Mouse (Mus musculus) small intestine, adult 10 weeks (tissue): ENCODE measurements around the gene Misp. TPM values are rescaled to one million over a fixed set of nuclear protein-coding genes. Genes with fewer than 3 reads are reported as not detected.

Experiments
- polyA plus RNA-seq: library from polyadenylated mRNA; stranded (reverse); fragments of 350-450 nt; fragmentation: Illumina TruSeq; extraction: RNeasy Lipid Tissue Mini Kit (QIAGEN cat#74804); gene quantifications from one replicate; pipeline ENCODE4 v1.2.3, GENCODE M21; 2014; ENCODE audit warnings: low replicate concordance

The Misp gene
- polyA plus RNA-seq: 3.9 TPM

GRCm38 (mm10) chr10:79820782-79821181, at the start of gene Misp:
Gene Misp (plus strand): TSS chr10:79820989.

GRCm38 (mm10) chr10:79777103-79777531, 43.7 kb upstream of the Misp start, which contains the start of gene Fstl3:
Gene Fstl3 (plus strand): TSS chr10:79777272.

GRCm38 (mm10) chr10:79790861-79791260, 29.9 kb upstream of the Misp start, which contains the start of gene Prss57:
Gene Prss57 (minus strand): TSS chr10:79790961.

GRCm38 (mm10) chr10:79793051-79793737, 27.6 kb upstream of the Misp start, which contains the start of gene Palm:
Gene Palm (plus strand): TSS chr10:79793572.

GRCm38 (mm10) chr10:79853860-79854795, 33.3 kb downstream of the Misp start, which contains the start of gene Ptbp1:
Gene Ptbp1 (plus strand): TSS chr10:79854427.

GRCm38 (mm10) chr10:79874290-79874862, 53.6 kb downstream of the Misp start, which contains the start of the genes Prtn3 and Plppr3:
Gene Prtn3 (plus strand): TSS chr10:79874476.
Gene Plppr3 (minus strand): TSS chr10:79874634.

Other genes with a start within 250 kb of the Misp start
- gene Theg, start 233.7 kb upstream of the Misp start, polyA plus RNA-seq: not detected
- gene C2cd4c, start 207.0 kb upstream of the Misp start, polyA plus RNA-seq: 0.11 TPM
- gene Shc2, start 183.1 kb upstream of the Misp start, polyA plus RNA-seq: 0.30 TPM
- not detected for gene Odf3l2, start 175.3 kb upstream of the Misp start, polyA plus RNA-seq
- gene Madcam1, start 156.4 kb upstream of the Misp start, polyA plus RNA-seq: not detected
- gene Tpgs1, start 151.6 kb upstream of the Misp start, polyA plus RNA-seq: not detected
- gene Cdc34, start 138.8 kb upstream of the Misp start, polyA plus RNA-seq: not detected
- gene Gzmm, start 132.0 kb upstream of the Misp start, polyA plus RNA-seq: not detected
- gene Bsg, start 116.5 kb upstream of the Misp start, polyA plus RNA-seq: 328 TPM
- gene Hcn2, start 104.4 kb upstream of the Misp start, polyA plus RNA-seq: not detected
- gene Polrmt, start 74.4 kb upstream of the Misp start, polyA plus RNA-seq: not detected
- gene Fgf22, start 65.9 kb upstream of the Misp start, polyA plus RNA-seq: not detected
- gene Rnf126, start 54.0 kb upstream of the Misp start, polyA plus RNA-seq: 0.41 TPM
- gene Fstl3, start 43.7 kb upstream of the Misp start, polyA plus RNA-seq: 0.45 TPM
- gene Prss57, start 30.0 kb upstream of the Misp start, polyA plus RNA-seq: not detected
- not detected for gene Palm, start 27.4 kb upstream of the Misp start, polyA plus RNA-seq
- gene Ptbp1, start 33.4 kb downstream of the Misp start, polyA plus RNA-seq: 52.9 TPM
- gene Prtn3, start 53.5 kb downstream of the Misp start, polyA plus RNA-seq: not detected
- not detected for gene Plppr3, start 53.6 kb downstream of the Misp start, polyA plus RNA-seq
- not detected for gene Elane, start 65.3 kb downstream of the Misp start, polyA plus RNA-seq
- gene Cfd, start 69.9 kb downstream of the Misp start, polyA plus RNA-seq: 0.67 TPM
- 0.11 TPM for gene Med16, start 87.9 kb downstream of the Misp start, polyA plus RNA-seq
- gene Gm26602, start 89.9 kb downstream of the Misp start, polyA plus RNA-seq: not detected
- gene Kiss1r, start 96.0 kb downstream of the Misp start, polyA plus RNA-seq: not detected
- gene R3hdm4, start 100.2 kb downstream of the Misp start, polyA plus RNA-seq: 1.5 TPM
- gene Arid3a, start 106.1 kb downstream of the Misp start, polyA plus RNA-seq: 2.3 TPM
- 1.0 TPM for gene Wdr18, start 139.2 kb downstream of the Misp start, polyA plus RNA-seq
- gene Grin3b, start 149.7 kb downstream of the Misp start, polyA plus RNA-seq: not detected
- 0.45 TPM for gene Tmem259, start 163.3 kb downstream of the Misp start, polyA plus RNA-seq
- gene Cnn2, start 167.6 kb downstream of the Misp start, polyA plus RNA-seq: 1.9 TPM
- 0.11 TPM for gene Abca7, start 175.5 kb downstream of the Misp start, polyA plus RNA-seq
- gene Arhgap45, start 195.7 kb downstream of the Misp start, polyA plus RNA-seq: 0.19 TPM
- gene Polr2e, start 218.8 kb downstream of the Misp start, polyA plus RNA-seq: not detected
- gene Gpx4, start 226.2 kb downstream of the Misp start, polyA plus RNA-seq: 27.2 TPM